Mouse (Mus musculus) midbrain, embryonic 14.5 days (tissue): ENCODE measurements around the gene Olfr132. TPM values are rescaled to one million over a fixed set of nuclear protein-coding genes. Genes with fewer than 3 reads are reported as not detected.
"Not testable (repeated sequence)": the region's sequence is repeated elsewhere in the genome, so short reads cannot be mapped to it uniquely, and the experiment has no call there.

ENCODE experiments used
- ATAC-seq: fragments of 200-750 bp; cut with Nextera tagmentation; 2 replicates; pipeline ENCODE4 v1.8.0; 2017; ENCODE audit warnings: moderate number of reproducible peaks, moderate library complexity; ENCODE audit not compliant: low FRiP score, low TSS enrichment
- DNase-seq: peaks from one replicate; pipeline ENCODE4 v3.0.0-alpha.2; 2015
- H3K27ac ChIP-seq: fragments of 300-500 bp; sonication (generic); replicated peaks from 2 replicates; pipeline ENCODE4 v1.5.1; 2014; ENCODE audit warnings: mild to moderate bottlenecking, low read depth, low read length, moderate library complexity
- H3K27me3 ChIP-seq: fragments of 300-500 bp; sonication (generic); 2 replicates; pipeline ENCODE4 v1.6.1; 2014; ENCODE audit warnings: low read length, control low read depth, mixed read lengths; ENCODE audit not compliant: control insufficient read depth, insufficient read depth
- H3K36me3 ChIP-seq: fragments of 300-500 bp; sonication (generic); 2 replicates; pipeline ENCODE4 v1.6.1; 2014; ENCODE audit warnings: low read length, control low read depth; ENCODE audit not compliant: control insufficient read depth, insufficient read depth
- H3K4me1 ChIP-seq: fragments of 300-500 bp; sonication (generic); 2 replicates; pipeline ENCODE4 v1.6.1; 2014; ENCODE audit warnings: mild to moderate bottlenecking, antibody characterized with exemption, low read length, control low read depth; ENCODE audit not compliant: control insufficient read depth, insufficient read depth
- H3K4me2 ChIP-seq: fragments of 300-500 bp; sonication (generic); 2 replicates; pipeline ENCODE4 v1.6.1; 2014; ENCODE audit warnings: mild to moderate bottlenecking, low read length, moderate library complexity
- H3K4me3 ChIP-seq: fragments of 300-500 bp; sonication (generic); replicated peaks from 2 replicates; pipeline ENCODE4 v1.5.1; 2014; ENCODE audit warnings: low read depth, low read length
- H3K9ac ChIP-seq: fragments of 300-500 bp; sonication (generic); replicated peaks from 2 replicates; pipeline ENCODE4 v1.6.1; 2014; ENCODE audit warnings: mild to moderate bottlenecking, low read length, moderate library complexity
- H3K9me3 ChIP-seq: fragments of 300-500 bp; sonication (generic); 2 replicates; pipeline ENCODE4 v1.6.1; 2016; ENCODE audit warnings: low read length, control low read depth, mixed read lengths; ENCODE audit not compliant: control insufficient read depth
- WGBS: fragments of 180-500 bp; shearing (Covaris S2); extraction: QIAGEN DNeasy Blood & Tissue Kit; methylation state at CpG from one replicate; pipeline ENCODE4 v1.1.7; 2014; 5-methylcytosine and 5-hydroxymethylcytosine counted together
- polyA plus RNA-seq: library from polyadenylated mRNA; unstranded; fragments of >200 nt; fragmentation: Nextera tagmentation; extraction: Ambion mirVana; gene quantifications from 2 replicates; pipeline ENCODE4 v1.2.1, GENCODE M21; 2014

Gene Olfr132
- polyA plus RNA-seq, result not detected in 2 replicates

- Histone ChIP-seq H3K9ac (no peak within 1 kb of the TSS), H3K36me3 (no peaks in the 10 kb centered on the region), H3K27ac (no peak within 1 kb of the TSS), H3K27me3 (no peaks in the 10 kb centered on the region), H3K4me2 (no peak within 1 kb of the TSS), H3K4me1 (no peaks in the 10 kb centered on the region), H3K4me3 (no peak within 1 kb of the TSS), H3K9me3 (no peaks in the 10 kb centered on the region)
- WGBS, result 72% methylated on average over 1 of the region's 1 CpGs
- ATAC-seq (no peak), DNase-seq (no peak)
Observed at GRCm38 (mm10) chr17:38134426-38134825, at the start of gene Olfr132. TSS of gene Olfr132 (minus strand) at chr17:38134526.

GRCm38 (mm10) chr17:38171088-38171487 is 36.8 kb upstream of the Olfr132 start, which contains the start of gene Olfr134:
TSS of gene Olfr134 (plus strand) at chr17:38171388.
- DNase-seq (no peak), ATAC-seq (no peak)
- H3K27me3 ChIP-seq, result no peaks in the 10 kb centered on the region
- 68% methylated on average over 3 of the region's 3 CpGs for WGBS
- no peak within 1 kb of the TSS for H3K4me2 ChIP-seq
- no peak within 1 kb of the TSS for H3K9ac ChIP-seq
- no peak within 1 kb of the TSS for H3K4me3 ChIP-seq
- no peaks in the 10 kb centered on the region for H3K36me3 ChIP-seq
- H3K27ac ChIP-seq, result no peak within 1 kb of the TSS
- H3K4me1 ChIP-seq, result no peaks in the 10 kb centered on the region
- no peaks in the 10 kb centered on the region for H3K9me3 ChIP-seq

GRCm38 (mm10) chr17:38144981-38145380 is 10.7 kb upstream of the Olfr132 start, which contains the start of gene Olfr133:
TSS of gene Olfr133 (plus strand) at chr17:38145281.
- no peaks in the 10 kb centered on the region for H3K27me3 ChIP-seq
- no peak within 1 kb of the TSS for H3K9ac ChIP-seq
- peak; percentile 1 for DNase-seq
- no peak within 1 kb of the TSS for H3K4me2 ChIP-seq
- no peaks in the 10 kb centered on the region for H3K36me3 ChIP-seq
- 47% methylated on average over 2 of the region's 2 CpGs for WGBS
- H3K4me3 ChIP-seq, result no peak within 1 kb of the TSS
- no peaks in the 10 kb centered on the region for H3K9me3 ChIP-seq
- H3K27ac ChIP-seq, result no peak within 1 kb of the TSS
- ATAC-seq, result no peak
- no peaks in the 10 kb centered on the region for H3K4me1 ChIP-seq

GRCm38 (mm10) chr17:38125371-38125770 is 9.0 kb downstream of the Olfr132 start:
- H3K4me2 ChIP-seq, H3K27me3 ChIP-seq, H3K4me1 ChIP-seq, DNase-seq, H3K9me3 ChIP-seq, ATAC-seq, H3K9ac ChIP-seq, H3K36me3 ChIP-seq, H3K4me3 ChIP-seq, H3K27ac ChIP-seq: not testable (repeated sequence)
- WGBS, result 57% methylated on average over 3 of the region's 3 CpGs

DNA sequence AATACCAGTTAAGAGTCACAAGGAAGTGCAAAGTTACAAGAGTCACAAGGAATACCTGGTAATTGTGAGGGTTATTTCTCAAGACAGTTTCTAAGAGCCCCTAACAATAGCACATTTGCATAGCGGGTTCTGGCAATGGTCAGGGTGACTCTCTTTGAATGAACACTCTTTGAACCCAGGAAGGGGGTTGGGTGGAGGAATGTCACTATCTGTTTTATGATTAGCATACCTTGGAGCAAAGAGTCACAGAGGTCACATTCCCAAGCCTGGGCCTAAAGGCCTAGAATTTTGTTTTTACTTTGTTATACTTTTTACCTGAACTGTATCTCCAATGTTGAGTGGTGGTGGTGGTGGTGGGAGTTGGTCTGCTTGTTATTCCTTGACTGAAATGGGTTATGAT is 10.1 kb downstream of the Olfr132 start:
- not testable (repeated sequence) for H3K27me3 ChIP-seq, ATAC-seq

DNA sequence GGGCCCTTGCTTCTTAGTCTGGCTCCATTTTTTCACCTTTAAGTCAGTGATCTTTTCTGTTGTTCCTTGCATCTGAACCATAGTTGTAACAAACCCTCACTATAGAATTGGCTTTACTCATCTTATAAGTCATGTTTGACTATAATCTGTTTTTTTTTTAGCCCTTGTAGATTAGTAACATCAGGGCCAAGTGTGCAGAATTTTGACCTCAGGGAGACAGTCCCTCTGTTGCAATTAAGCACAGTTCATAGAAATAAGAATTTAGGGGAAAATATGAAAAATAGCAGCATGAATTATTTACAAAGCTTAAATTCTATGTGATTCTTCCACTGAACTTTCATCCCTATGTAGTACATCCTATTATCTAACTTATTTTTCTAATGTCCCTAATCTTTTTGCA is 45.7 kb downstream of the Olfr132 start, which contains the start of gene Olfr131:
Gene Olfr131 (minus strand): TSS at position 101 of the 400 bp plus-strand sequence.
- ATAC-seq, result no peak

More for the DNA sequence above, 10.1 kb downstream of the Olfr132 start:
- H3K4me1 ChIP-seq, H3K36me3 ChIP-seq, DNase-seq, H3K9me3 ChIP-seq, H3K9ac ChIP-seq, H3K4me3 ChIP-seq, H3K27ac ChIP-seq, H3K4me2 ChIP-seq: not testable (repeated sequence)
- 85% methylated on average over 1 of the region's 1 CpGs for WGBS

GRCm38 (mm10) chr17:38082364-38082763 is 52.0 kb downstream of the Olfr132 start:
- H3K9ac ChIP-seq, result no peak overlapping the region
- H3K4me3 ChIP-seq, result no peak overlapping the region
- H3K4me1 ChIP-seq, result no peaks in the 10 kb centered on the region
- no peak overlapping the region for H3K27ac ChIP-seq
- H3K9me3 ChIP-seq, result no peaks in the 10 kb centered on the region
- WGBS, result 90% methylated on average over 4 of the region's 4 CpGs
- H3K27me3 ChIP-seq, result no peaks in the 10 kb centered on the region
- ATAC-seq (no peak), DNase-seq (no peak)
- H3K4me2 ChIP-seq, result no peak overlapping the region
- H3K36me3 ChIP-seq, result no peaks in the 10 kb centered on the region

More for the DNA sequence above, 45.7 kb downstream of the Olfr132 start, which contains the start of gene Olfr131:
- Histone ChIP-seq H3K36me3 (no peaks in the 10 kb centered on the region), H3K9ac (no peak within 1 kb of the TSS), H3K9me3 (no peaks in the 10 kb centered on the region), H3K4me1 (no peaks in the 10 kb centered on the region), H3K4me3 (no peak within 1 kb of the TSS), H3K27me3 (no peaks in the 10 kb centered on the region), H3K27ac (no peak within 1 kb of the TSS), H3K4me2 (no peak within 1 kb of the TSS)
- DNase-seq, result no peak

Other genes starting within 250 kb of the Olfr132 start
- gene Olfr127, start 234.1 kb downstream of the Olfr132 start, polyA plus RNA-seq, result not detected in 2 replicates
- gene Olfr128, start 214.0 kb downstream of the Olfr132 start, polyA plus RNA-seq, result not detected in 2 replicates
- gene Olfr761, start 181.4 kb downstream of the Olfr132 start, polyA plus RNA-seq, result not detected in 2 replicates
- gene Olfr129, start 74.4 kb downstream of the Olfr132 start, polyA plus RNA-seq, result not detected in 2 replicates
- gene Olfr130, start 70.6 kb downstream of the Olfr132 start, polyA plus RNA-seq, result not detected in 2 replicates
- gene Olfr131, start 45.8 kb downstream of the Olfr132 start, polyA plus RNA-seq, result not detected in 2 replicates
- not detected in 2 replicates for gene Olfr133, start 10.8 kb upstream of the Olfr132 start, polyA plus RNA-seq
- gene Olfr134, start 36.9 kb upstream of the Olfr132 start, polyA plus RNA-seq, result not detected in 2 replicates
- gene Olfr135, start 69.8 kb upstream of the Olfr132 start, polyA plus RNA-seq, result not detected in 2 replicates
- not detected in 2 replicates for gene Olfr138, start 126.5 kb upstream of the Olfr132 start, polyA plus RNA-seq
- gene Olfr137, start 173.0 kb upstream of the Olfr132 start, polyA plus RNA-seq, result not detected in 2 replicates
- gene Olfr136, start 195.3 kb upstream of the Olfr132 start, polyA plus RNA-seq, result not detected in 2 replicates